Mouse (Mus musculus) spleen, adult 2 months (tissue): ENCODE data around the gene Sympk. TPM values are rescaled to one million over a fixed set of nuclear protein-coding genes. Genes with fewer than 3 reads are reported as not detected.
A peak's percentile ranks its signal among the peaks of the same experiment; 100 is the strongest.

Experiments used
- DNase-seq, 2 experiments: peaks; one replicate each; pipeline versions ENCODE4 v3.0.0 to v3.0.0-alpha.2; 2012 to 2021; ENCODE audit warnings: low spot score in 2 of 2, low read depth in 1 of 2
- H3K27ac ChIP-seq: fragments of 200-500 bp; 2 replicates; pipeline ENCODE4 v1.5.1; 2012; ENCODE audit warnings: low read length, inconsistent platforms; ENCODE audit not compliant: insufficient read depth
- H3K27me3 ChIP-seq: fragments of 200-500 bp; 2 replicates; pipeline ENCODE4 v1.6.1; 2012; ENCODE audit warnings: mild to moderate bottlenecking, moderate library complexity, low read length, inconsistent platforms; ENCODE audit not compliant: control insufficient read depth, insufficient read depth
- H3K36me3 ChIP-seq: fragments of 200-500 bp; 2 replicates; pipeline ENCODE4 v1.6.1; 2012; ENCODE audit warnings: mild to moderate bottlenecking, low read length, inconsistent platforms; ENCODE audit not compliant: control insufficient read depth, insufficient read depth
- H3K4me1 ChIP-seq: fragments of 200-500 bp; 2 replicates; pipeline ENCODE4 v1.6.1; 2011; ENCODE audit warnings: inconsistent platforms; ENCODE audit not compliant: control insufficient read depth, insufficient read depth, insufficient read length
- H3K4me3 ChIP-seq: fragments of 200-500 bp; 2 replicates; pipeline ENCODE4 v1.5.1; 2011; ENCODE audit warnings: mild to moderate bottlenecking, inconsistent platforms; ENCODE audit not compliant: insufficient read depth, insufficient read length; ENCODE audit errors: extremely low read depth
- CTCF ChIP-seq: fragments of 200-500 bp; IDR thresholded peaks from 2 replicates; pipeline ENCODE4 v1.5.1; 2011; ENCODE audit warnings: mild to moderate bottlenecking, inconsistent platforms; ENCODE audit not compliant: insufficient read depth, insufficient read length, insufficient replicate concordance; ENCODE audit errors: extremely low read depth
- POLR2A ChIP-seq: fragments of 200-500 bp; IDR thresholded peaks from 2 replicates; pipeline ENCODE4 v1.6.1; 2011; ENCODE audit warnings: low read depth, low read length, inconsistent platforms
- WGBS: fragments of 180-500 bp; shearing (Covaris S2); methylation state at CpG from one replicate; pipeline ENCODE4 v1.1.7; 2018; 5-methylcytosine and 5-hydroxymethylcytosine counted together
- polyA plus RNA-seq: library from polyadenylated mRNA; depleted of rRNA; stranded (reverse); fragments of >200 nt; gene quantifications from 2 replicates; pipeline ENCODE4 v1.2.3, GENCODE M21; 2012

The Sympk gene
- polyA plus RNA-seq, 1 experiment, result 67.2 TPM

DNA sequence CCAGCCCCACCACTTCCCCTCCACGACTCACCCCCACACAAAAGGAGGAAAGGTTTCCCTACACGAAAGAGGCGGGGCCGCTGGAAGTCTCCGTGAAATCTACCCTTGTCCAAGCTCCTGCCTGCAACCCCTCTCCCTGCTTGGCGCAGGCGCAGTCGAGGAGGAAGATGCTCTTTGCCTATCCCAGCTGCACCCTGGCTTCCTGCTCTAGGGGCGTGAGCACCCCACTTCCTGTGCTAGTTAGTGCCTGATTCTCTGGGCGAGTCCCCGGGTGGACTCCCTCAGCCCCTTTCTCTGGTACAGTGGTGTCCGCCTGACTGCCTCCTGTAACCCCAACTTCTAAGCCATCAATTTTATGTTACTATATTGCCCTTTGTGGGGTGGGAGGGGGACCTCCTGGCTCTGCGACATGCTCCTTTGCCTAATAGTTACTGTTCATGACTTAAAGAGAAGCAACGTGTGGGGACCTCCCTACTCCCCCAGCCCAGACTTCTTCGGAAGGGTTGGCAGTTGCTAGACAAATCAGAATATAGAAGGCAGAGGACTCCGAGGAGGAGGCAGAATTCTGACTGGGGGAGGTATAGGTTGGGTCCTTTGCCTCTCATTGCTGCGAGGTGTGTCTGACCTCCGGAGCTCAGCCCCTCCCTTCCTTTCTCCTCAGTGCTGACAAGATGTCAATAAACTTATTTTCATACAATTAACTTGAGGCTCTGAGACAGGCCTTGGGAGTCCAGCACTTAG is 22.9 kb upstream of the Sympk start:
- WGBS, result 3% methylated on average over 18 of the region's 18 CpGs
- peak overlapping the region; percentile 74 for H3K4me3 ChIP-seq
- peak overlapping the region; percentile 92 for H3K27ac ChIP-seq
- peak; percentile 69 to 92 for DNase-seq
- TF ChIP-seq CTCF, result peak; percentile 7; the same call in 1 of the 2 replicates
- TF ChIP-seq POLR2A, result peak; percentile 85
- H3K36me3 ChIP-seq, result peaks cover 18% of the 10 kb centered on the region
- no peaks in the 10 kb centered on the region for H3K27me3 ChIP-seq
- H3K4me1 ChIP-seq, result peaks cover 21% of the 10 kb centered on the region

- Histone ChIP-seq H3K4me3 (peak overlapping the region; percentile 74; the same call in 1 of the 2 replicates), H3K27ac (peak overlapping the region; percentile 92), H3K27me3 (no peaks in the 10 kb centered on the region), H3K4me1 (peaks cover 21% of the 10 kb centered on the region), H3K36me3 (peaks cover 14% of the 10 kb centered on the region)
- no peak for TF ChIP-seq POLR2A
- TF ChIP-seq CTCF, result no peak
- DNase-seq, result no peak
- WGBS, result 66% methylated on average over 3 of the region's 3 CpGs
Observed at GRCm38 (mm10) chr7:19001807-19002085, 22.4 kb upstream of the Sympk start.

DNA sequence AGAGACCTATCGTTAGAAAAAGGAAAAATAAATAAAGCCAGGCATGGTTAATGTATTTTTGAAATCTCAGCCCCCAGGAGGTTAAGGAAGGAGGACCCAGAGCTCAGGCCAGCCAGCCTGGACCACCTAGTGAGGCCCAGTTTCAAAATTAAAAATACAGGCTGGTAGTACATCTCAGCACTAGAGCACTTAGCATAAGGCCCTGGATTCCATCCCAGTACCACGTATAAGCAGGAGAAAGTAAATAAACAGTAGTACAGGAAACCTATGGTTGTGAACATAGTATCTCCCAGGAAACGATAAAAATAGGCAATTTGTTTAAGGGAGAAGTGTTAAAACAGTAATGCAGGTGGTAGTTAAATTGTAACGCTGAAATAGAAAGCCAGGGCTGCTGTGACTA is 22.1 kb upstream of the Sympk start:
- WGBS, result 20% methylated on average over 4 of the region's 4 CpGs
- peaks cover 14% of the 10 kb centered on the region for H3K36me3 ChIP-seq
- no peaks in the 10 kb centered on the region for H3K27me3 ChIP-seq
- TF ChIP-seq CTCF (no peak), POLR2A (no peak)
- H3K27ac ChIP-seq, result peak overlapping the region; percentile 92
- no peak overlapping the region for H3K4me3 ChIP-seq
- H3K4me1 ChIP-seq, result peaks cover 21% of the 10 kb centered on the region
- no peak for DNase-seq

DNA sequence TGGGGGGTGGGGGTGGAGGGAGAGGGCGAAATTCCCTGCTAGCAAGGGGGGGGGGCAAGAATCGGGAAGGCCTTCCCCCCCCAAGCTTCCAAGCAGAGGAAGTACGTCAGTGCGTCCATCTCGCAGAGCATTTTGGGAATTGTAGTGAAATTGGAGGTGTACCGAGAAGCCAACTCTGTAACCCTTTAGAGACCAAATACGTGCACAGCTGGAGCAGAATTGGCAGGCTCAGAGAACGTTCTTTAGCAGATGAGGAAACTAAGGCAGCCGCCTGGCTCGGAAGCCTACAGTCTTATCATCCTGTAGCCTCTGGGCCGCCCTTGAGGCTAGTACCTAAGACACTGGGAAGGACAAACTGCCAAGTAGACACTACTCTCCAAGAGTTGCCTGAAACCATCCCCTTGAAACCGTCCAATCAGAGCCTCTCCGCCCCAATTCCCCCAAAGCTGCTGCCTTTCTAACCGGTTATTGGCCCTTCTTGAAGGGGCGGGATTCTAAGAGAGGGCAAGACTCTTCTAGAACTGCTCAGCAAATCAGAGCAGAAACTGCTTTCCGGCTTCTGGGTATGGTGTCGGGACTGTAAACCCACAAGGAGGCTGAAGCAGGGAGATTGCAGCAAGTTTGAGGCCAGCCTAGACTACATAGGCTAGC is 21.2 kb upstream of the Sympk start:
- peak overlapping the region; percentile 37; the same call in 1 of the 2 replicates for H3K4me3 ChIP-seq
- peak; percentile 63 to 69 for DNase-seq
- peaks cover 8% of the 10 kb centered on the region; the same call in 1 of the 2 replicates for H3K36me3 ChIP-seq
- TF ChIP-seq CTCF (no peak), POLR2A (no peak)
- 2% methylated on average over 17 of the region's 17 CpGs for WGBS
- H3K27ac ChIP-seq, result peak overlapping the region; percentile 73
- no peaks in the 10 kb centered on the region for H3K27me3 ChIP-seq
- H3K4me1 ChIP-seq, result peaks cover 21% of the 10 kb centered on the region

GRCm38 (mm10) chr7:19003902-19004630 is 20.1 kb upstream of the Sympk start, which contains the start of gene Irf2bp1:
Irf2bp1 (plus strand) TSS chr7:19004044.
- WGBS, result under 1% methylated on average over 87 of the region's 90 CpGs
- H3K36me3 ChIP-seq, result peaks cover 7% of the 10 kb centered on the region; the same call in 1 of the 2 replicates
- peaks cover 21% of the 10 kb centered on the region for H3K4me1 ChIP-seq
- peak within 1 kb of the TSS; percentile 91 for H3K4me3 ChIP-seq
- no peaks in the 10 kb centered on the region for H3K27me3 ChIP-seq
- TF ChIP-seq CTCF, result no peak
- peak; percentile 56; the same call in 1 of the 2 replicates for TF ChIP-seq POLR2A
- peak; percentile 86 to 92 for DNase-seq
- peak within 1 kb of the TSS; percentile 96 for H3K27ac ChIP-seq

DNA sequence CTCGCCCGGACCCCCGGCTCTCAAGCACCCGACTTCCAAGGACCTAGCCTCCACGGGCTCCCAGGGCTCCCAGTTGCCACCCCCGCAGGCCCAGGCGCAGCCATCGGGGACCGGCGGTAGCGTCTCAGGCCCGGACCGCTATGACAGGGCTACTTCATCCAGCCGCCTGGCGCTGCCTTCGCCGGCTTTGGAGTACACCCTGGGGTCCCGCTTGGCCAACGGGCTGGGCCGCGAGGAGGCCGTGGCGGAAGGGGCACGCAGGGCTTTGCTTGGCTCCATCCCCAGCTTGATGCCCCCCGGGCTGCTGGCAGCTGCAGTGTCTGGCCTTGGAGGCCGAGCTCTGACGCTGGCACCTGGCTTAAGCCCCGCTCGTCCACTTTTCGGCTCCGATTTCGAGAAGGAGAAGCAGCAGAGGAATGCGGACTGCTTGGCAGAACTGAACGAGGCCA is 19.5 kb upstream of the Sympk start:
- DNase-seq, result peak in 1 of 2 experiments; percentile 27
- TF ChIP-seq CTCF (no peak), POLR2A (no peak)
- Histone ChIP-seq H3K4me3 (peak overlapping the region; percentile 91), H3K36me3 (peaks cover 7% of the 10 kb centered on the region; the same call in 1 of the 2 replicates), H3K27me3 (no peaks in the 10 kb centered on the region), H3K4me1 (peaks cover 21% of the 10 kb centered on the region), H3K27ac (peak overlapping the region; percentile 28; the same call in 1 of the 2 replicates)
- WGBS, result 20% methylated on average over 34 of the region's 34 CpGs
